Mouse (Mus musculus) megakaryocyte, embryonic 14.5 days (primary cell): ENCODE data around the gene Gpc5. TPM values are rescaled to one million over a fixed set of nuclear protein-coding genes. Genes with fewer than 3 reads are reported as not detected.

ENCODE experiments used
- H3K27me3 ChIP-seq: replicated peaks from 2 replicates; pipeline ENCODE3; 2012; ENCODE audit warnings: inconsistent platforms
- H3K36me3 ChIP-seq: replicated peaks from 2 replicates; pipeline ENCODE3; 2012; ENCODE audit warnings: low read length, inconsistent platforms, mixed read lengths
- H3K4me1 ChIP-seq: 2 replicates; pipeline ENCODE4 v1.6.1; 2012; ENCODE audit warnings: inconsistent platforms
- H3K4me3 ChIP-seq: replicated peaks from 2 replicates; pipeline ENCODE3; 2012; ENCODE audit warnings: moderate library complexity, mild to moderate bottlenecking, inconsistent platforms
- H3K9me3 ChIP-seq: 2 replicates; pipeline ENCODE4 v1.6.1; 2012; ENCODE audit warnings: inconsistent platforms
- FLI1 ChIP-seq: IDR thresholded peaks from 2 replicates; pipeline ENCODE4 v1.6.1; 2012; ENCODE audit warnings: low read length, inconsistent platforms, mixed read lengths
- GATA1 ChIP-seq: IDR thresholded peaks from 3 replicates; pipeline ENCODE4 v1.6.1; 2012; ENCODE audit warnings: mixed read lengths, low read length, inconsistent platforms, borderline replicate concordance
- polyA plus RNA-seq: library from polyadenylated mRNA; stranded (reverse); fragments of >175 nt; gene quantifications from 2 replicates; pipeline ENCODE4 v1.2.3, GENCODE M21; 2012; ENCODE audit warnings: low replicate concordance; ENCODE audit not compliant: insufficient read depth

Gpc5 gene
- polyA plus RNA-seq, 1 experiment, result not detected

- H3K9me3 ChIP-seq, result peaks cover 3% of the 10 kb centered on the region; the same call in 1 of the 2 replicates
- no peaks in the 10 kb centered on the region for H3K36me3 ChIP-seq
- no peaks in the 10 kb centered on the region for H3K27me3 ChIP-seq
- no peaks in the 10 kb centered on the region for H3K4me1 ChIP-seq
- H3K4me3 ChIP-seq, result no peak overlapping the region
- TF ChIP-seq FLI1, result no peak
Measured at GRCm38 (mm10) chr14:115467960-115468359, 375.9 kb downstream of the Gpc5 start.

GRCm38 (mm10) chr14:115475234-115475633, 383.2 kb downstream of the Gpc5 start:
- 0 out of 2 replicates have a peak, but pooled peaks cover 3% of the 10 kb centered on the region for H3K9me3 ChIP-seq
- TF ChIP-seq FLI1 (no peak), GATA1 (no peak)
- H3K4me3 ChIP-seq, result no peak overlapping the region
- H3K4me1 ChIP-seq, result no peaks in the 10 kb centered on the region
- no peaks in the 10 kb centered on the region for H3K27me3 ChIP-seq
- no peaks in the 10 kb centered on the region for H3K36me3 ChIP-seq

DNA sequence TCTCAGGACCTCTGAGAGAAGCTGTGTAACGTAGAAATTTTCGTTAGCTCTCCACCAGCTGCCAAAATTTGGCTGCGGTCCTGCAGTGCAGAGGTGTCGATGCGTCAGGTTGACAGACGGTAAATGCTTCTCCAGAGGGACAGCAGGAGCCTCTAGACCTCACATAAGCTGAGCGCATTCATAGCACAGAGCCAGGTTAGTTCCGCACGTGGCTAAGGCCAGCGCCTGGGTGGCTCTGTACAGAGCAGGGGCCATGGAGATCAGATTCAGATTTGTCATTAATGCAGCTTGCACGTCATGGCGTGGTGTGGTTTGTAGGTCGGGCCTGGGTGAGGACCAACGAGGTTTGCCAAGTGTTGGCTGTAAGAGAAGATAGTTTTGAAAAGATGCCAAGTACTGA, 385.3 kb downstream of the Gpc5 start:
- Histone ChIP-seq H3K9me3 (0 out of 2 replicates have a peak, but pooled peaks cover 3% of the 10 kb centered on the region), H3K36me3 (no peaks in the 10 kb centered on the region), H3K4me3 (no peak overlapping the region), H3K27me3 (no peaks in the 10 kb centered on the region), H3K4me1 (no peaks in the 10 kb centered on the region)
- no peak for TF ChIP-seq FLI1
- TF ChIP-seq GATA1, result no peak

GRCm38 (mm10) chr14:115485090-115485489, 393.1 kb downstream of the Gpc5 start:
- Histone ChIP-seq H3K9me3 (peaks cover 7% of the 10 kb centered on the region; the same call in 1 of the 2 replicates), H3K4me1 (no peaks in the 10 kb centered on the region), H3K36me3 (no peaks in the 10 kb centered on the region), H3K4me3 (no peak overlapping the region), H3K27me3 (no peaks in the 10 kb centered on the region)
- TF ChIP-seq GATA1, result no peak
- TF ChIP-seq FLI1, result no peak

DNA sequence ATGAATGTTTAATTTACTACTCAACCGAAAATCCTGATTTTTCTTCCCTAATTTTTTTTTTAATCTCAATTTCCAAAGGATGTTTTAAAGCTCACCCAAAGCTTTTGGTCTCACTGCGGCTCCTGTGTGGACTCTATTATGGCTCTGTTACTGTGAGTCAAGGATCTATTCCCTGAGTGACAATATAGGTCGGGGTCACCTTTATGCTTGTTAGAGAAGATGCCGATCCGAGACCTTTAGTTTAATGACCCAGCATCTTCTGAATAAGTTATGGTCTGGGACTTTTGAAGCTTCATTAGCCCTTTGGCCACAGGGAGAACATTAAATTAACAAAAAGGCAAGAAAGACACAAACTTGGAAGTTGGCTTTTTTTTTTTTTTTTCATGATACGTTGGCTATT, 408.8 kb downstream of the Gpc5 start:
- H3K4me1 ChIP-seq, result no peaks in the 10 kb centered on the region
- no peak for TF ChIP-seq FLI1
- no peak for TF ChIP-seq GATA1
- H3K9me3 ChIP-seq, result peaks cover 1% of the 10 kb centered on the region; the same call in 1 of the 2 replicates
- no peaks in the 10 kb centered on the region for H3K36me3 ChIP-seq
- H3K27me3 ChIP-seq, result no peaks in the 10 kb centered on the region
- H3K4me3 ChIP-seq, result no peak overlapping the region

- no peaks in the 10 kb centered on the region for H3K36me3 ChIP-seq
- TF ChIP-seq GATA1 (no peak), FLI1 (no peak)
- H3K4me3 ChIP-seq, result no peak overlapping the region
- H3K4me1 ChIP-seq, result no peaks in the 10 kb centered on the region
- peaks cover 3% of the 10 kb centered on the region for H3K9me3 ChIP-seq
- no peaks in the 10 kb centered on the region for H3K27me3 ChIP-seq
Measured at GRCm38 (mm10) chr14:115546516-115547282, 454.7 kb downstream of the Gpc5 start.

DNA sequence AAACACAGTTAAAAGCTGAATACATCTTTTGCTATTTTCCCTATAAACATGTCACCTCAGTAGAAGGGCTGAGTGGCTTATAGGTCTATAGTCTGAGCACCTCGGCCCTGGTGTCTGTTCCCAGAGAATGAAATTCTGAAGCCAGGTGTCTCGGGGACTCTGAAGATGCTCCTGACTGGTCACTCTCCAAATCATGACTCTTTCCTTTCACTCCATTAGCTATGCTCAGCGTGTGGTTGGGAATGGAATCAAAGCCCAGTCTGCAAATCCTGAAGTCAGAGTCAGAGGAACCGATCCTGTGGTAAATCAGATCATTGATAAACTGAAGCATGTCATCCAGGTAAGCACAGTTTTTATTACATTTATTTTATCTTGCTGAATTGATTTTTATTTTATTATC, 460.0 kb downstream of the Gpc5 start:
- TF ChIP-seq FLI1 (no peak), GATA1 (no peak)
- Histone ChIP-seq H3K4me3 (no peak overlapping the region), H3K27me3 (no peaks in the 10 kb centered on the region), H3K4me1 (no peaks in the 10 kb centered on the region), H3K36me3 (no peaks in the 10 kb centered on the region), H3K9me3 (peaks cover 11% of the 10 kb centered on the region)

DNA sequence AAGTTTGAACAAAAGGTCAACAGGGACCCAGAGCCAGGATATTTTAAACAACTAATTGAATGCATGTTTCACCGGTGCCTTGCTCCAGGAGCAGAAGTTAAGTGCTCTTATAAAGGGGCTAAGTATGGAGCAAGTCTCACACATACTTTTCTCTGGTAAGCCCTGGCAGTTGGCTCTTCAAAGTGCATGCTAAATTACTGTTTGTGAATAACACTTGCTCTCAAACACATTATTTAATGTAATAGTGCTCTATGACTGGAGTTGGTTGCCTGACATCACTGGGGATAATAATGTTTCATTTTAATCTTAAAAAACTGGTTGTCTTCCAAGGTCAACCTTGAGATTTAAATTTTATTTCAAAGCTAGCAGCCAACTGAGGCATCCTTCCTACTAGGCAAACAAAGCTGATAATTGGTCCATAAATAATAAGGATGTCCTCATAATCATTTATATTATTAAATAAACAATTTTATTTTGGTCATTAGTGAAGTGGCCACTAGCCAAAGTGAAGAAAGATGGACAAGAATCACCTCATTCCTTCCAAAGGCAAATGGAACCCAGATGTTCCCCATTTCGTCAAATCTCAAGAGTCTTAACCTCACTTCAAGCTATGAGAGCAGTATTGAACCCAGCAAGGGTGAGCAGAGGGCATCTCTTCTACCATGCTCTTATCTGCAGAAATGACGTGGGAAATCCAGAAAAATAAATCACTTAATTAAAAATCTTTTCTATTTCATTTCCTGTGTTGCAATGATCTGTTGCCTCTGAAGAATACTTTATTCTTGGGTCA, 488.6 kb downstream of the Gpc5 start:
- TF ChIP-seq GATA1 (no peak), FLI1 (no peak)
- H3K4me3 ChIP-seq, result no peak overlapping the region
- H3K9me3 ChIP-seq, result peaks cover 6% of the 10 kb centered on the region; the same call in 1 of the 2 replicates
- no peaks in the 10 kb centered on the region for H3K36me3 ChIP-seq
- no peaks in the 10 kb centered on the region for H3K27me3 ChIP-seq
- no peaks in the 10 kb centered on the region for H3K4me1 ChIP-seq

DNA sequence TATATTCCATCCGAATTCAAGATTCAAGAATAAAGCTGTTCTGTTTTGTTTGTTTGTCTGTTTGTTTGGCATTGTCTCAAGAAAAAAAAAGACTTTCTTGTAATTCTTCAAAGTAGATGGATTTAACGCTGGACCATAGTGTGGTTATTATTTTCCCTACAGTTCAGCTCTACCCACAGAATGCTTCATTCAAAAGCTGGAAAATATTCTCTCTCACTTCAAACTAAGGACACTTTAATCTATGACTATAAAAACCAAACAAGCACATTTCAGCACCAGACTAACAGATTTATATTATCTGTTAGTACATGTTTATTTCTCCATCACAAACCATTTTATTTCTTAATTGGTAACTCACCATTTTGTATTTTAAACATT, 489.2 kb downstream of the Gpc5 start:
- Histone ChIP-seq H3K4me3 (no peak overlapping the region), H3K9me3 (peaks cover 6% of the 10 kb centered on the region; the same call in 1 of the 2 replicates), H3K27me3 (no peaks in the 10 kb centered on the region), H3K4me1 (no peaks in the 10 kb centered on the region), H3K36me3 (no peaks in the 10 kb centered on the region)
- TF ChIP-seq FLI1 (no peak), GATA1 (no peak)

DNA sequence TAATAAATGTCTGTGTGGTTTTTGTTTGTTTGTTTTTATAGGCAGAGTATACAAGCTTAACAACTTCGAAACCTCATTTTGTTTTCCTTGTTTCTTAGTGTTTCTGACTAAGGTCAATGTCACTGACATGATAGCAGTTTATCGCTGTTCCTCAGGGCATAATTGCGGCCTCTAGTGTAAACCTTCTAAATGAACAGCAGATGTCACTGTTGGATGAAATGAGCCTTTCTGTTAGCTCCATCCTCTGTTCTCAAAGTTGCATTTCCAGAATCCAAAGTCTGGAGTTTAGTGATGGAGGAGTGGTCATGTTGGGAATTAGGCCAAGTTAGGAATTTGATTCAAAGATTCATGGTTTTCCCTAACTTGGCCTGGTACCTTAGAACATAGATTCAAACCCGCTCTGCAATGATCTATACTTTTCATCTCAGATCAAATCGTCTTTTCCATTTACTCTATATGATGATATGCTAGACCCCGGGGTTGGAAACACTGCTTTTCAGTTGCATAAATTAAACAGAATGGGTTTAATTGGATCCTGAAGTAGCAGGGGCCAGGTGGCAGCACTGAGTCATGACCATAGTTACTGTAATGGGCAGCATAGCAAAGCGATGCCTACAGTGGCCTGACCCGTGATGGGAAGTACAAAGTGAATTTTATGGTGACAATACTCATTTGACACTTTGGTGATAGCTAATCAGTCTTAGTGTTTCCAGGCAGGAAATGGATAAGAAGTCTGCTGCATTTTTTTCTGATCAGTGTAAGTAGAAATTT, 508.4 kb downstream of the Gpc5 start:
- H3K4me1 ChIP-seq, result no peaks in the 10 kb centered on the region
- TF ChIP-seq FLI1 (no peak), GATA1 (no peak)

More for the DNA sequence above, 508.4 kb downstream of the Gpc5 start:
- H3K9me3 ChIP-seq, result no peaks in the 10 kb centered on the region
- H3K27me3 ChIP-seq, result no peaks in the 10 kb centered on the region
- no peak overlapping the region for H3K4me3 ChIP-seq
- no peaks in the 10 kb centered on the region for H3K36me3 ChIP-seq
